Mouse (Mus musculus) layer of hippocampus, adult 8-10 months (tissue): ENCODE data around the gene Dop1a. TPM values are rescaled to one million over a fixed set of nuclear protein-coding genes. Genes with fewer than 3 reads are reported as not detected.
A peak's percentile ranks its signal among the peaks of the same experiment; 100 is the strongest.

Experiments
- DNase-seq, 2 experiments: peaks; one replicate each; pipeline ENCODE4 v3.0.0; 2022; ENCODE audit warnings: low spot score in 2 of 2
- total RNA-seq, 4 experiments: library from RNA; stranded (reverse); gene quantifications; 2 replicates each; pipeline ENCODE4 v1.2.4; 2022

Dop1a gene
- total RNA-seq: 10 to 100 TPM; 54.9 to 68.2 (median 63.7) TPM

DNA sequence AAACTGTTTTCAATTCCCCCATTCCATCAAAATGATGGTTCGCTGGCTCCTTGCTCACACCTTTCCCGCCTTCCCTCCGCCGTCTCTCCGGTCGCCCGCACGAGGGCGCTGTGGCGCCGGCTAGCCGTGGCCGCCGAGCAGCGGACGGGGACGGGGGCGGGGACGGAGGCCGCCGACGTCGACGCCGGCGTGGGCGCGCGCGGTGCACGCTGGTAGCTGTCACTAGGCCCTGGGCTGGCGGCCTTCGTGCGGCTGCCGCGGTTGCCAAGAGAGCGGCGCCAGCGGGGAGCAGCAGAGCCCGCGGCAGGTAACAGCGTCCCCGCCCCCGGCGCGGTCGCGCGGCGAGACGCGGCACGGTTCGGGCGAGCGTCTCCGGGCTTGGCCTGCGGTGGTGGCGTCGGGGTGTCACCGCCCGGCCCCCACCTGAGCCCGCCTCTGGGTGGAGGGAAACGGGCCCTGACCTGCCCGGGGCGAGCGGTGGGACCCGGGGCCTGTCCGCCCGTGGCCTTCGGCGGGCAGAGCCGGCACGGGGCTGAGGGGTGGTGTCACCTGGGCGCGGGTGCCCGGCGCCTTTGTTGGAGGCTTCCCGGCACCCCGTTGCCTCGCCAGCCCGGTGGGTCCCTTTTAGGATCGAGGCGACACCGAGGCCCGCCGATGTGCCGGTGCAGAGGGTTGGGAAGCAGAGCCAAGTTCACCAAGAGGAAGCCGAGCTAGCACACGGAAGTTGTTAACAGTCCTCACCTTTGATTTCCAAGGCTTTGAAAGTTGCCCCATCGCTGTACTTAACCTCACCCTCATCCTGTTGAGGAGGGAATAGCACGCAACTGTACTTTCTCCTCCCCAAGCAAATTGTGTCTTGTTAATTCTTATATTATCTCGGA is at the start of gene Dop1a:
Gene Dop1a (plus strand): TSS at position 165 of the 881 bp plus-strand sequence.
- DNase-seq: peak; percentile 68 to 82

DNA sequence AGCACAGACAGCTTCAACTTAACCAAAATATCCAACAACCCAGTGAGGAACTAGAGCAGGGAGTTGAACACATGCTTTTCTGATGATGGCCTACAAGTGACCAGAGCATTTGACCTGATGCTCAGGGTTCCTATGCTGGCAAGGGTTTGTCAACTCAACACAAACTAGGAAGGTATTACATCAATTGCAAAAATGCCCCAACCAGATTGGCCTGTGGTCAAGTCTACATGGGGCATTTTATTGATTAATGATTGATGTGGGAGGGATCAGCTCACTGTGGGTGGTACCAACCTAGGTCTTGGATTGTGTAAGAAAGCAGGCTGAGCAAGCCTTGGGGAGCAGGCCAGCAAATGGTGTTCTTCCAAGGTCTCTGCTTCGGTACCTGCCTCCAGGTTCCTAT is 49.0 kb upstream of the Dop1a start:
- DNase-seq: no peak

GRCm38 (mm10) chr9:86419366-86419765 is 47.6 kb upstream of the Dop1a start:
- no peak for DNase-seq

- DNase-seq: no peak
Observed at GRCm38 (mm10) chr9:86423331-86423730, 43.6 kb upstream of the Dop1a start.

GRCm38 (mm10) chr9:86435510-86435909 is 31.4 kb upstream of the Dop1a start:
- DNase-seq: no peak

DNA sequence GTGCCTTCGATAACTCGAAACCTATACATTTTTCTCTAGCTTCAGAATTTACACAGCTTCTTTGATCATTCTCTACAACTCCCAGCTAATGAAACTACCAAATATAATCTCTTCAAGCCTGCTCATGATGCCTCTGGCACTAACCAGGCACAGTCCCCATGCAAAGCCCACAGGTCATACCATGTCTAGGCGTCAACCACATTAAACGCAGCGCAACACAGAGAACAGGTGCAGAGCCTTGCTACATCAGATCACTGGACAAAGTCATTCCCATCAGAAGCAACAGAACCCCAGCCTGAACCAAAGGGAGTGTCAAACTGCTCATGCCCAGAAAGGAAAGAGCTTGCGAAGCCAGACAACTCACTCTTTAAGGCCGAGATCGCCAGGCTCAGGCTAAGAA is 30.3 kb upstream of the Dop1a start:
- DNase-seq: no peak

DNA sequence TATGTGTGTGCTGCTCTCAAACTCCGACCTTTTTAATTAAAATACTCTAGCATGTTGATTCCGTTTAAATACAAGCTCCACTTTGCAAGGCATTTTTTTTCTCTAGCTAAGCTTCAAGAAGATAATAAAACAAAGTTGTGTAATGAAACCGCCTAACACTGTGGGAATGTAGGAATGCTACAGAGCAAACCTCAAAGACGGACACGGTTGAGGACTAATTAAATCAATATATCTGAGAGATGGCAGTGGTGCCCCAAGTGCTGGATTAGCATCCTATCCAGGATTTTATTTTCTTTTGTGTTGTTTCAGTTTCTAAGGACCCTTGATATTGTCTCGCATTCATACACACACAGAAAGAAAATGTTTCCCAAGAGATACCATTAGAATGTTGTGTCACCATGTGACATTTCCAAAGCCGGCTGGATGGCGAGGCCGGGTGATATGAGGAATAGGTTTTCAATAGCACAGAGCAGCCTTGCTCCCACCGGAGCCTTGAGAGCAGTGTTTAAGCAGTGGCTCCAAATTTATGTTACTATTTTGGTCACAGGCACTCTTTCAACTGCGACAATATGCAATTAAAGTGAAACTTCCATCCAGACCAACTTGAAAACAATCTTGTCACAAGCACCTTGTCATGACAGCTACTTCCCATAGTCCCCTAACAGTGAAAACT is 28.5 kb upstream of the Dop1a start:
- no peak for DNase-seq

DNA sequence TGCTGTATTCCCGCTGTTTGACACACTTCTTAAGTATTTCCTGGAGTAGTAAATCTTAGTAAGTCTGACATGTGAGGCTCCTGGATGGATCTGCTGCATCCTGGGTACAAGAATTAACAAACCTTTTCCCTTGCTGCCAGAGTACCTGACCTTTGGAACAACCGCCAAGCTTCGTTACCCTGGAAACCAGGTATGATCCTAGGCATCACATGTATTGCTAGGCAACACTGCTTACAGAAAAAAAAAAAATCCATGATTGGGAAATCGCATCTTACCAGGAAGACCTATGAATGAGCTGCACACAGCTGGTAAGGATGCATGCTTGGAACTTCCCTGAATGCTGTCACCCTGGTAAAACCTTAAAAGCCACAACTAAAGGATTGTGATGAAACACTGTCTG is 24.7 kb upstream of the Dop1a start:
- no peak for DNase-seq

- DNase-seq: no peak
Observed at GRCm38 (mm10) chr9:86446847-86447246, 20.1 kb upstream of the Dop1a start.

GRCm38 (mm10) chr9:86447431-86447830 is 19.5 kb upstream of the Dop1a start:
- DNase-seq: no peak

DNA sequence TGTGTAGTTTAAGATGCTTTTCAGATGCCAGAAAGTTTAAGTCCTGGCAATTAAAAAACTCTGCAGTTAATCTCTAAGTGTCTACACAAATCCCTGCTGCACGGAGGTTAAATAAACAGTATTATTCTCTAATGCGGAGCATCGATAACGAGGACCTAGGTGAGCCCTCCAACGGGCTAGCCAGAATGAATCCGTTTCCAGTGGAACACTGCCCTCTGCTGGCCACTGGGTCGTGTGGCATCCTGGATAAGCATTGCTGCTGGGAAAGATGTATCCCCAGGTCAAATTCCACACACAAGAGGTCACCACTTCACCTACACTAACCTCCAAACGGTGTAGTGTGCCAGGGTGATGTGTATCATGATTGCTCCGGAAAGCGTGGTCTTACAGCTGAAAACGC is 17.4 kb upstream of the Dop1a start:
- peak in 1 of 2 experiments; percentile 81 for DNase-seq

DNA sequence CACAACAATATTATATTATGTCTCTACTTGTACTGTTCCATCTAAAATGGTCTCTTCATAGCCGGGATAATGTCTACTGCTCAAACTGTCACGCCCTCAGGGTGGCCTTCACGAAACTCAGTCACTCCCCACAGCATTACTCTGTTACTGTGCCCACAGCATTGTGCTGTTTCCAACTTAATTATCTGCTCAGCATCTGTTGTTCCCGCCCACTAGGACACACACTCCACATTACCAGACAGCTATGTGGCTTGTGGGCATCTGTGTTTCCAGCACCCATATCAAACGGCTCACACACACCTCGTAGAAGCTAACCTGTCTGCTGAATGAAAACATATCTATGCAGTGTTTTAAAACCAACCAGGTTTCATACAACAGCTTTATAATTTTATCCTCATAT is 15.9 kb upstream of the Dop1a start:
- DNase-seq: peak; percentile 38 to 66

GRCm38 (mm10) chr9:86451617-86452016 is 15.3 kb upstream of the Dop1a start:
- peak in 1 of 2 experiments; percentile 69 for DNase-seq

- no peak for DNase-seq
Observed at GRCm38 (mm10) chr9:86453626-86454025, 13.3 kb upstream of the Dop1a start.

DNA sequence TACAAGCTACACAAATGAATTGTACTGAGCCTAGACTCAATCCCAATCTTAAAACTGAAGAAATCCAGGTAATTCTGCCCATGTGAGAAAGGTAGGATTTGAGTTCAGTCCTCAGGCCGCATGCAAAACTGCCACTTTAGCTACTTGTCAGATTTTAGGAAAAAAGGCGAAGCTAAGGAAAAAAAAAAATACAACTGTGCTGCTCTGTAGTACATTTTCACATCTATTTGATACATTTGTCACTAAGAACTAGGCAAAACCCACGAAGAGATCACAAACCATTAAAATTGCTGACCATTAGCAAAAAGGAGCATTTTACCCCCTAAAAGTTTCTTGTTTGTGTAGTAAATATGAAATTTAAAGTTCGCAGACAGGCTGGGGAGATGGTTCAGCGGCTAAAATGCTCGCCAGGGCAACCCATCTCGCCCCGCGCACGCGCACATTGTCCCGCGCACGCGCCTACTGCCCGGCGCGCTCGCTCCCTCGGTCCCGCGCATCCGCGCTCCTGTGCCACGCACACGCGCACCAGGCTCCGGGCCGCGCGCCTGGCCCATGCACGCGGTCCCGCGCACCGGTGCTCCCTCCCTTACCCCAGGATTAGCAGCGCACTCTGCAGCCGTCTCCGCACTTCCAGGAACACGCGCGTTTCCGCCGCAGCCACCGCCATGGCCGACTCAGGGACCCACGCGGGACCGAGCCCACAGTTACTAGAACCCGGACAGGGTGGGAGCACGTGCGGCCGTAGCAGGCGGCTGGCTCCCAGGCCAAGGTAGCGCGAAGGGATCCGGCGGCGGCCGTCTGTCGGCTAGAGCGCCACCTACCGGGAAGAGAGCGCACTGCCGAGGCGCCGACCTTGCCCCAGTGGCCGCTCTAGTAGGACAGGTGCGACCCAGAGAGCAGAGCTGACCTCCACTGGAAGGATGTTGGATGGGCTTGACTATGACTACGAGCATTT is 2.5 kb upstream of the Dop1a start, which contains the start of gene Ube2cbp:
Gene Ube2cbp (minus strand): TSS at position 800 of the 955 bp plus-strand sequence.
- peak; percentile 72 to 89 for DNase-seq

DNA sequence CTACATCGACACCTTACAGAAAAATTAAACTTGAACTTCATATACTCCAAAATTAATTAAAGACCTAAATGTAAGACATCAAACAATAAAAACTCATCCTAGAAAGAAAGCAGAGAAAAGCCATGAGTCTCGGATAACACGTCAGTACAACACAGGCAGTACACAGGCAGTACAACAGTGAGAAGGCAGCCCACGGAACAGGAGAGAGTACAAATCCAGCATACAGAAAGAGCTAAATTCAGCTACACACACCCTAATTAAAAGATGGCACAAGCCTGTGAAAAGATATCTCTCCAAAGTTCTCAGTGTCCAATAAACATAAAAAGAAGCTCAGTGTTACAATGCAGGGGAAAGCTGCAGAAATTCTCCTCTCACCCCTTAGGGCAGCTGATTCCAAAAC is 9.0 kb downstream of the Dop1a start:
- no peak for DNase-seq

DNA sequence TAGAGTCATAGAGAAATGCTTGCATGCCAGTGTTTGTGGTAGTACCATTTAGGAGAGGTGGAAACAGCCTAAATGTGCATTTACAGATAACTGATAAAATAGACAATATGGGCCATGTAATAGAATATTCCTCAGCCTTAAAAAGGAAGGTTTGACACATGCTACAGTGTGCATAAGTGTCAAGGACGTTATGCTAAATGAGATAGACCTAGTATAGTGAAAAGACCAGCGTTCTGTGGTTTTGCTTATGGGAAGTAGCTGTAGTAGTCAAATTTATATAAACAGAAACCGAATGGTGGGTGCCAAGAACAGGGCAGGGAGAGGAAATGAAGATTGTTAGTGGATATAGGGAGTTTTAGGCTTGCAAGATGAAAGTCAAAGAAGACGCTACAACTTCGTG is 9.8 kb downstream of the Dop1a start:
- DNase-seq: no peak

GRCm38 (mm10) chr9:86478414-86479093 is 11.6 kb downstream of the Dop1a start:
- DNase-seq: no peak

- no peak for DNase-seq
Observed at GRCm38 (mm10) chr9:86482236-86482635, 15.3 kb downstream of the Dop1a start.

DNA sequence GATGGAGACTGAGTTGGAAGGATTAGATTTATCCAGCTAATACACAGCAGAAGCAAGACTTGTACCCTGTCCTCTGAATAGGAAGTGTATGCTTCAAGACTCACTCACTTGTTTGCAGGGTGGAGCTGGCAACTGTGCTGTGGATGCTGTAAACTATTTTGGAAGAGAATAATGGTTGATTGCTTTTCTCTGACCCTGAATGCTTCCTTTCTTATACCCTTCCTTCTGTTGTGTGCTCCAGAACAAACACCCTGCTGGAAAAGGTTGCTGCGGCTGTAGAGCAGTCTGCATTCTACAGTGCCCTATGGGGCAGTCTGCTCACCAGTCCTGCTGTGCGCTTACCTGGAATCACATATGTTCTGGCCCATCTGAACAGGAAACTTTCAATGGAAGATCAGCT is 24.8 kb downstream of the Dop1a start:
- no peak for DNase-seq

DNA sequence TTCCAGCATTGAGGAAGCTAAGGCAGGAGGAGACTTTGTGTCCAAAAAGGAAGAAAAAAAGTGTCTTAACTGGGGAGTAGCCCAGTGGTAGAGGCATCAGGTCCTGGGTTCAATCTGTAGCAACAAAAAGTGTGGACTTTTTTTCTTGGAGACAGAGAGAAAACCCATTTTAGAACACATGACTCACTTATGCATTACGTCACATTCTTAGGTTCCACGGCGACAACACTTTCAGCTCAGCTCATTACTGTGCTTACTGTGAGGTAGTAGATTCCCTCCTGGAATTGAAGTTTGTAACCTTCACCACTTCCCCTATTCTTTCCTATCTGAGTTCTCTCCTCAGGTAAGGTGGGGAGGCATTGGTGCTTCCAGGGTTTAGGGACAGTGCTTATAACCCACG is 29.3 kb downstream of the Dop1a start:
- no peak for DNase-seq
